Mouse (Mus musculus): Measurements from ENCODE around the gene Lama2. TPM values are rescaled to one million over a fixed set of nuclear protein-coding genes. Genes with fewer than 3 reads are reported as not detected.
A peak's percentile ranks its signal among the peaks of the same experiment; 100 is the strongest.

Lama2 gene
- polyA plus RNA-seq, 1 experiment from 2014 or later, result 8.3 TPM

DNA sequence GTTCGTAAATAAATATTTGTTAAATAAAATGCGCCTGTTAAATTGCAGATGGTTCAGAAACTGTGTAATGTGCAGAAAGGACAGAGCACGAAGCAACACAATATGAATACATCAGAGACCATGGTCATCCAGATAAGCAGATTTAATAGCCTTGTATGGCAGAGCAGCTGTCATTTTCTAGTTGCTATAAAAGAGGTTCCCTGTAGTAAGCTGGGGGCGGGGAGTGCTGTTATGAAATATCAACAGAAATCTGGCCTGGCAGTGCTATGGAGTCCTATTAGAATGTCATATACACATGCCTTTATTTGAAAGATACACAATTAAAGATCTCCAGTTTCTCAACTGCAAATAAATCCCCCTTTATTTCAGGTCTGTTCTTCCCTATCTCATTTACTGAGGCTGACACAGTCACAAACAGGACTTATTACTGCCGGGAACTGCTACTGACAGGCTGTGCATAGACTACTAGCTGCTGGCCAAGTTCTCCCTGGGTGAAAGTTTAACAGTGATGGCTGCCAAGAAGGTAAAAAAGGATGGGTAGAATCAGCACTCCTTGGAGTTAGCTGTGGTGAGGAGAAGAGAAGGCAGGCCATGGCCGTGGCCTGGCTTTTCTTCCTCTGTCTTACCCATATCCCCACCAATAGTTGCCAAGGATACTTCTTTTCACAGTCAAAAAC, 396.8 kb downstream of the Lama2 start:
- no peak for ATAC-seq (ENCODE audit: low FRiP score)
- H3K4me2 ChIP-seq, result no peak overlapping the region
- no peak overlapping the region for H3K27ac ChIP-seq
- no peak overlapping the region for H3K4me3 ChIP-seq (replicated peaks)
- no peak overlapping the region for H3K9ac ChIP-seq
- no peaks in the 10 kb centered on the region for H3K9me3 ChIP-seq
- no peaks in the 10 kb centered on the region for H3K4me1 ChIP-seq
- WGBS, result 86% methylated on average over 6 of the region's 6 CpGs
- H3K36me3 ChIP-seq (replicated peaks), result no peaks in the 10 kb centered on the region
- H3K27me3 ChIP-seq, result no peaks in the 10 kb centered on the region

DNA sequence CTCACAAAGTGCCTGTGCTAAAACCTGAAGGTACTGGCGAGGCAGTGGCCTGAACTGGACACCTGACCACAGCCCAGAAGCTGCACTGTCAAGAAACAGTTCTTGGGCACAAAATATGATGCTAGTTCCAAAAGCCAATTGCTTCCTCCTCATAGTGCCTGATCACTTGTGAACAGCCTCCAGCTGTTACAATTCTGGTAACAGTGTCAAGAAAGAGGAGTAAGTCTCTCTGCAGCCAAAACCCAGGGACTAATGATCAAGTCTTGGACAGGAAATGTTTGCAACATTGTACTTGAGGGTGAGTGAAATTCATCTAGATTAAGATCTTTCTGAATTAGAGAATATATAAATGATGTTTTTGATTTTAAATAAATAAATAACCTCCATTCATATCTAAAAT, 399.9 kb downstream of the Lama2 start:
- no peak overlapping the region for H3K4me3 ChIP-seq (replicated peaks)
- no peaks in the 10 kb centered on the region for H3K9me3 ChIP-seq
- ATAC-seq (ENCODE audit: low FRiP score), result no peak
- no peak overlapping the region for H3K4me2 ChIP-seq
- H3K27me3 ChIP-seq, result no peaks in the 10 kb centered on the region
- H3K27ac ChIP-seq, result no peak overlapping the region
- no peaks in the 10 kb centered on the region for H3K36me3 ChIP-seq (replicated peaks)
- H3K4me1 ChIP-seq, result no peaks in the 10 kb centered on the region
- 65% methylated on average over 1 of the region's 1 CpGs for WGBS
- no peak overlapping the region for H3K9ac ChIP-seq

DNA sequence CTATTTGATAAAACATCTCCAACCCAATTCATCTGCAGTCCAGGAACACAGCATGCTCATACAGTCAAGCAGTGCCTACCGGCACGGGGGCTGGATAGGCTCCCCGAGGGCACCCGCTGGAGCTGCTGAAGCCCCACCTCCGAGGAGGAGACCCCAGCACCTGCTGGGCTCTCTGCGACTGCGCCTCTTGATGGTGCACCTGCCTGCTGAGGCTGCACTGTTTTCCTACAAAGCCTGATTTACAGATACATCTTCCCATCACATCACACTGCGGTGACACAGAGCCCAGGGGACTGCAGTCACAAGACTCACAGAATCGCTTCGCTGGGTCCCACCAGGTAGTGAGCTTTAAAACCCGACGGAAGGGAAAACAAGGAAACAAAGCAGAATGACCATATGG, 412.2 kb downstream of the Lama2 start:
- ATAC-seq (ENCODE audit: low FRiP score), result no peak

DNA sequence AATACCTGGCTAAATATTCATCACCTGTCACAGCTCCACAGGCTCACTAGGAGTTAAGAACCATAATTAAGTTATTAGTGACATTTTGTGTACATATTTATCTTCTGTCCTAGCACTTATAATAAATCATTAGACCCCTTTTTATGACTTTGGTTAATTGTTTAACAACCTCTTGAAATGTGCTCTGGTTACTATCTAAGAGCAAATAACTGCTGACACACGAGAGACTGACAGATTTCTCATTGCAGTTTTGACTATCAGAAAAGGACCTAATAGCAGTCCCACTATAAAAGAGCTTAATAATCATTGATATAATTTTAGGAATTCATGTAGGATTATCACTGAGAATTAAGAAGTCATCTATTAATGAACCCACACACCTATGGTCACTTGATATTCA, 421.1 kb downstream of the Lama2 start:
- H3K36me3 ChIP-seq (replicated peaks), result no peaks in the 10 kb centered on the region
- H3K4me1 ChIP-seq, result peaks cover 4% of the 10 kb centered on the region; the same call in 1 of the 2 replicates
- H3K9ac ChIP-seq, result no peak overlapping the region
- no peak overlapping the region for H3K4me2 ChIP-seq
- WGBS, result 69% methylated on average over 1 of the region's 1 CpGs
- ATAC-seq (ENCODE audit: low FRiP score), result no peak
- no peaks in the 10 kb centered on the region for H3K27me3 ChIP-seq
- H3K4me3 ChIP-seq (replicated peaks), result no peak overlapping the region
- H3K27ac ChIP-seq, result no peak overlapping the region
- no peaks in the 10 kb centered on the region for H3K9me3 ChIP-seq

More for the DNA sequence above, 412.2 kb downstream of the Lama2 start:
- Histone ChIP-seq H3K4me2 (no peak overlapping the region), H3K27me3 (no peaks in the 10 kb centered on the region), H3K9ac (no peak overlapping the region), H3K4me3 (replicated peaks) (no peak overlapping the region), H3K4me1 (no peaks in the 10 kb centered on the region; the same call in 1 of the 2 replicates), H3K36me3 (replicated peaks) (no peaks in the 10 kb centered on the region), H3K27ac (no peak overlapping the region), H3K9me3 (no peaks in the 10 kb centered on the region)
- 14% methylated on average over 12 of the region's 12 CpGs for WGBS

DNA sequence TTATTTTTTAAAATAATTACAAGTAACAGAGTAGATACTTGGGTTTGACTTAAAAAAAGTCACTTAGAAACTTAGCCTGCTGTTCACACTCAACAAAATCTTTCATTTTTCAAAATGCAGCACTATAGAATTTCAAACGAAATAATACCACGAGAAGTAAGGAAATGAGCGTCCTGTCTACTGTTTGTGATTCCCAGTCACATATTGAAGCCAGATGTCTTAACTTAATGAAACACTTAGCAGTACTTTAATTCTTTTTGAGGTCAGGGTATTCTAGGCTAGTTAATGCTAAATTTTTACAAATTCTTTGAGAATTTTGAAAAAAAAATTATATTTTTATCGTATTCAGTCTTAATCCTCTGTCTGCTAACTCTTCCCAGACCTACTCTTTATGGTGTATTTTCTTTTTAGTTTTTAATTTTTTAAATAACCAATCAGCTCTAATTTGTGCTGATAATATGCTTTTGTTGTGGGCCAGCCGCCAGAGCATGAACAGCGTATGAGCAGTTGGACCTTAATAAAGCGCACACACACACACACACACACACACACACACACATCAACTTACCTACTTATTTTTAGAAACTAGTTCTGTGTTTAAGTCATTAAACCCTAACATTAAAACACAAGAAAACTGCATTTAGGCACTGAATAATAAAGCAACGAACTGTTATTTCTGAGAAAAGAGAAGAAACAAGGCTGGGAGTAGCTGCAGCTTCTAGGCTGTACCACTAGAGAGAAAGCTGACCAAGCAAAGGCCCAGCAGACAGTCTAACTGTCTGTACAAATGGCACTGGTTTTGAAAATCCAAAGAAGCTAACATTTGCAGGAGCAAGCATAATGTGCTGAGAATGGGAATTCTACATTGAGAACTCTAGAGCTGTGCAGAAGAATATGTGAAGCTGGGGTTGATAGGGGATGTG, 425.3 kb downstream of the Lama2 start:
- H3K36me3 ChIP-seq (replicated peaks), result no peaks in the 10 kb centered on the region
- no peak overlapping the region for H3K4me3 ChIP-seq (replicated peaks)
- no peak for ATAC-seq (ENCODE audit: low FRiP score)
- H3K4me2 ChIP-seq, result no peak overlapping the region
- 82% methylated on average over 8 of the region's 8 CpGs for WGBS
- no peak overlapping the region for H3K27ac ChIP-seq
- H3K9me3 ChIP-seq, result no peaks in the 10 kb centered on the region
- no peak overlapping the region for H3K9ac ChIP-seq
- H3K27me3 ChIP-seq, result no peaks in the 10 kb centered on the region
- peaks cover 4% of the 10 kb centered on the region; the same call in 1 of the 2 replicates for H3K4me1 ChIP-seq

DNA sequence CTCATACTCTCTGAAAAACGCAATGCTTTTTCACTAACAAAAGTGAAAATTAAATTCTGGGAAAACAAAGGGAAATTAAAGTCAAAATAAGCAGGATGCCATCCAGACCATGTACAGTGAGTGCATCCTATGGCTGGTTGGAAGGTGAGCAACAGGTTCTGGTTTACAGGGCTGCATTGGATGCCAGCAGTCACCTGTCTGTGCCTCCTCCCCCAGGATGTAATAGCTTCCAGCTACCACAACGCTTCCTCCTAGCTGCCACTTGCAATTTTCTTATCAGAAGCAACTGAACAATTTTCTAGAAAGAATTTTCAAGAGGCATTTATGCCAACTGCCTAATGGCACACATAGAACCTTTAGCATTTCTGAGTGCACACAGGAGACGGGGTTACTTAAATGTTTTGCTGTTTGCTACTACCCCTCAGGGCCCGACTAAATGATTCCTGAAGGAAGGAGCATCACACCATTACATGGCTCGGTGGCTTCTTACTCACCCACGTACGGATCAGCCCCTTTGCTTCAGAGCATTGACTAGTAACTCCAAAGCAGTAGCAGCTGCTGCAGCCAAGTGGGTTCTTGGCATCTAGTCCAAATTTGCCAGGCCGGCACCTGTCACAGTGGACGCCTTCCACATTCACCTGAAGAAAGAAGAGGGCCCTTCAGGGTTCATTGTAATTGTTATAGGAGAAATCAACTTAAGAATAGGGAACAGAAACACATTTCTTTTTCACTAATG, 430.8 kb downstream of the Lama2 start:
- WGBS, result 86% methylated on average over 9 of the region's 9 CpGs
- Histone ChIP-seq H3K4me2 (no peak overlapping the region), H3K9ac (no peak overlapping the region), H3K4me1 (0 out of 2 replicates have a peak, but pooled peaks cover 5% of the 10 kb centered on the region), H3K27me3 (no peaks in the 10 kb centered on the region), H3K9me3 (no peaks in the 10 kb centered on the region), H3K4me3 (replicated peaks) (no peak overlapping the region), H3K27ac (no peak overlapping the region), H3K36me3 (replicated peaks) (no peaks in the 10 kb centered on the region)
- no peak for ATAC-seq (ENCODE audit: low FRiP score)

DNA sequence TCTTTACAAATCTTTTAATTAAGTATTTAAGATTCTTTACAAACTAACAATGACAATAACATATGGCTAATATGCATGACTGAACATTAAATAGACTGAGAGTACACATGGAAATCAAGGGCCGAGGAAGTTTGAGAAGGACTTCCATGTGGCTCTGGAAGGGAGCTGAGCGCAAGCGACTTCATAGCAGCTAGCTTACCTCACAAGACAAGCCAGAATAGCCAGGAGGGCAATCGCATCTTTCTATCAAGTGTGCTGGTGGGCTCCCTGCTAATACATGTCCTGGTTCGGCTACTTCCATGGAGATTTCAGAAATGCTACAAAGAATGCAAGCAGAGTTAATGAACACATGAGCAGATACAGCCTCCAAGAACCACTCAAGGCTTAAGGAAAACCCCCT, 435.4 kb downstream of the Lama2 start:
- H3K4me2 ChIP-seq, result no peak overlapping the region
- H3K27ac ChIP-seq, result no peak overlapping the region
- 63% methylated on average over 5 of the region's 5 CpGs for WGBS
- no peak overlapping the region for H3K4me3 ChIP-seq (replicated peaks)
- H3K36me3 ChIP-seq (replicated peaks), result no peaks in the 10 kb centered on the region
- H3K4me1 ChIP-seq, result 0 out of 2 replicates have a peak, but pooled peaks cover 5% of the 10 kb centered on the region
- no peaks in the 10 kb centered on the region for H3K27me3 ChIP-seq
- no peaks in the 10 kb centered on the region for H3K9me3 ChIP-seq
- H3K9ac ChIP-seq, result no peak overlapping the region
- no peak for ATAC-seq (ENCODE audit: low FRiP score)

DNA sequence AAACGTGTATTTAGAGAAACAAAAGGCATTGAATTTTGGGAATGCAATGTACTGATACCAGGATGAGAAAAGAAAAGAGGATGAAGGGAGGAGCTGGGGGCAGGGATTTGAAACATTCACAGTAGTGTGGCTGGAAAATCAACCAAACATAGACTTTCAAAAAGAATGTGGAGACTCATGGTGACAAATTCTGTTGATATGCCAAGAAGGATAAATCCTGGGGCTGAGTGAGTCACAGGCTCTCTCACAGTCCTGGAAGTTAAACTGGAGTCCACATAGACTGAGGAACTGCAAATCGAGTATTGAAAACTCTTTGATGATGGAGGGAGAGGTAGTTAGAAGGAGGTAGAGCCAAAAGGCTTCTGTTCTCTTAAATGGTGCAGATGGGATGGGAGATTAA, 445.3 kb downstream of the Lama2 start:
- no peaks in the 10 kb centered on the region for H3K27me3 ChIP-seq
- ATAC-seq (ENCODE audit: low FRiP score), result no peak
- no peak overlapping the region for H3K27ac ChIP-seq
- H3K4me1 ChIP-seq, result no peaks in the 10 kb centered on the region
- H3K4me2 ChIP-seq, result no peak overlapping the region
- H3K9me3 ChIP-seq, result no peaks in the 10 kb centered on the region
- H3K9ac ChIP-seq, result no peak overlapping the region
- H3K36me3 ChIP-seq (replicated peaks), result no peaks in the 10 kb centered on the region
- WGBS, result 71% methylated on average over 2 of the region's 2 CpGs
- no peak overlapping the region for H3K4me3 ChIP-seq (replicated peaks)

DNA sequence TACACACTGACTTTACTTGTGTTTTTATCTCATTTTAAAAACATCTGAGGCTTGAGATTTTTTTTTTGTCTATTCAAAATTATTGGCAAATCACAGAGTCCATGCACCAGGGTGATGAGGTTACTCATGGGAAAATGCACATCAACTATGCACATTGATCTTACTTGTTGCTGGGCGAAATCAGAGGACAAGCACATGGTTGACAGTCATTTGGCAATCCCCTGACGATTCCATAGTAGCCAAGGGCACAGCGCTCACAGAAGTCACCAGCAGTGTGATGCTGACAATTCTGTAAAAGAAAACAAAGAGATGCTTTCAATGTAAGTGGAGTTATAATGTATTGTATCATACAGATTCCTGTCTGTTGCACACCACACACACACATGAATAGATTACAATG, 454.8 kb downstream of the Lama2 start:
- Histone ChIP-seq H3K27me3 (no peaks in the 10 kb centered on the region), H3K4me3 (replicated peaks) (no peak overlapping the region), H3K9me3 (no peaks in the 10 kb centered on the region), H3K27ac (no peak overlapping the region), H3K4me2 (no peak overlapping the region), H3K9ac (no peak overlapping the region), H3K36me3 (replicated peaks) (no peaks in the 10 kb centered on the region), H3K4me1 (no peaks in the 10 kb centered on the region)
- WGBS, result 83% methylated on average over 3 of the region's 3 CpGs
- ATAC-seq (ENCODE audit: low FRiP score), result no peak

DNA sequence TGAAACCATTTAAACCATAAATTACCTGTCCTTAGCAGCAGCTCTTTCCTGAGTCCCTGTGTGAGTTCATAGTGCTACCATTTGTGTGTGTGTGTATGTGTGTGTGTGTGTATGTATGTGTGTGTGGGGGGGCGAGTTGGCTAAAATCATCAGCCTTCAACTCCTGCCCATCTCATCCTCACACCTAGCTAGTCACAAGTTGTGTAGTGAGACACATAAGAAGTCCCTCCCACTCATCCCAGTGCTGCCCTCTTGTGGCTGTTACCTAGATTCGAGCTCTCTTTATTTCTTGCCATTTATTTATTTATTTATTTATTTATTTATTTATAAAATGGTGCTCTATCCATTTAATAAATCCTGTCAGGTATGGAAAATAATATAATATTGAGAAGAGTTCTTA, 457.2 kb downstream of the Lama2 start:
- H3K9me3 ChIP-seq, result no peaks in the 10 kb centered on the region
- ATAC-seq (ENCODE audit: low FRiP score), result 0 out of 2 replicates have a peak, but pooled peaks have one; percentile 11
- H3K27me3 ChIP-seq, result no peaks in the 10 kb centered on the region
- H3K27ac ChIP-seq, result no peak overlapping the region
- H3K4me2 ChIP-seq, result no peak overlapping the region
- 86% methylated on average over 2 of the region's 2 CpGs for WGBS
- no peak overlapping the region for H3K4me3 ChIP-seq (replicated peaks)
- no peaks in the 10 kb centered on the region for H3K4me1 ChIP-seq
- no peak overlapping the region for H3K9ac ChIP-seq
- no peaks in the 10 kb centered on the region for H3K36me3 ChIP-seq (replicated peaks)

DNA sequence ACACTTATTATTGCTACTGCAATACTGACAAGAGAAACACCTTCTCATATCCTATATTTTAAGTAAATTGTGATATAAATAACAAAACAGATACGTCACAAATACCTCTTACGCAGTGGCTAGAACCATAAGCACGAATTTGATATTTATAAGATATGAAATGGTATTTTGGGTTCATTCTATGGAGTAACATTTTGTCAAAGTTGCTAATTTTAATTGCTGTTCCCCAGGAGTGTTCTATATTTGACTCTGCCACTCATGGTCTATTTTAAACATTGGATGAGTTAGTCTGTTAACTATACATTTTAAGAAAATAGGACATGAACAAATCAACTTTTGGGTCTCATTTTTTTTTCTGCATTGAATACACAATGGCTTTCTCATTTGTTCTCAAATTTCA, 469.3 kb downstream of the Lama2 start:
- Histone ChIP-seq H3K27ac (no peak overlapping the region), H3K4me1 (no peaks in the 10 kb centered on the region), H3K27me3 (no peaks in the 10 kb centered on the region), H3K4me3 (replicated peaks) (no peak overlapping the region), H3K9me3 (no peaks in the 10 kb centered on the region), H3K9ac (no peak overlapping the region), H3K36me3 (replicated peaks) (no peaks in the 10 kb centered on the region), H3K4me2 (no peak overlapping the region)
- ATAC-seq (ENCODE audit: low FRiP score), result no peak
- 90% methylated on average over 3 of the region's 3 CpGs for WGBS

DNA sequence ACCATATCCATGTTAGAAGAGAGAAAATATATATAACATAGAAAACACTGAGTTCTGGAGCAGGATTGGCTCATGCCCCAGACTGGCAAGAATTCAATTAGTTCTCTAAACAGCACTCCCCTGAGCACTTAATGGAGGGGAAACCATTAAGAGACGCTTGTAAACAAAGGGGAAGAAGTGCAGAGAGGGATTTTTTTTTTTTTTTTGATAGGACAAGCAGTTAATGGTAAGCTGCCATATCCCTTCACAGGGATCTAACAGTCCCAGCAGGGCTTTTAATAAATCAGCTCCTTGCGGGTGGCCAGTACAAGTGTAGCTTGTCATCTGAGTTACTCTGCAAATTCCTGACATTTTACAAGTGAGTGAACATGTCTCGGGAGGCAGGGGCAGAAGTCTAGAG, 479.1 kb downstream of the Lama2 start:
- H3K9ac ChIP-seq, result no peak overlapping the region
- no peaks in the 10 kb centered on the region for H3K27me3 ChIP-seq
- H3K4me1 ChIP-seq, result no peaks in the 10 kb centered on the region
- no peaks in the 10 kb centered on the region for H3K36me3 ChIP-seq (replicated peaks)
- WGBS, result 35% methylated on average over 3 of the region's 3 CpGs
- ATAC-seq (ENCODE audit: low FRiP score), result no peak
- no peak overlapping the region for H3K4me3 ChIP-seq (replicated peaks)
- no peak overlapping the region for H3K4me2 ChIP-seq
- H3K9me3 ChIP-seq, result no peaks in the 10 kb centered on the region
- H3K27ac ChIP-seq, result no peak overlapping the region
